Mouse (Mus musculus) midbrain, embryonic 11.5 days (tissue): ENCODE data around the gene Otud1. TPM values are rescaled to one million over a fixed set of nuclear protein-coding genes. Genes with fewer than 3 reads are reported as not detected.

Source experiments
- ATAC-seq: fragments of 200-750 bp; cut with Nextera tagmentation; 2 replicates; pipeline ENCODE4 v1.8.0; 2017; ENCODE audit warnings: moderate TSS enrichment, moderate library complexity; ENCODE audit not compliant: low FRiP score
- DNase-seq: peaks from one replicate; pipeline ENCODE4 v3.0.0; 2015; ENCODE audit warnings: low spot score; ENCODE audit errors: missing footprints
- H3K27ac ChIP-seq: fragments of 300-500 bp; sonication (generic); 2 replicates; pipeline ENCODE4 v1.5.1; 2014; ENCODE audit warnings: low read depth, low read length
- H3K27me3 ChIP-seq: fragments of 300-500 bp; sonication (generic); 2 replicates; pipeline ENCODE4 v1.6.1; 2014; ENCODE audit warnings: mild to moderate bottlenecking, low read length, moderate library complexity, mixed read lengths; ENCODE audit not compliant: control insufficient read depth, insufficient read depth
- H3K36me3 ChIP-seq: fragments of 300-500 bp; sonication (generic); 2 replicates; pipeline ENCODE4 v1.6.1; 2014; ENCODE audit warnings: mild to moderate bottlenecking, low read length, moderate library complexity, mixed read lengths; ENCODE audit not compliant: control insufficient read depth, insufficient read depth
- H3K4me1 ChIP-seq: fragments of 300-500 bp; sonication (generic); 2 replicates; pipeline ENCODE4 v1.6.1; 2014; ENCODE audit warnings: low read length; ENCODE audit not compliant: control insufficient read depth, insufficient read depth
- H3K4me2 ChIP-seq: fragments of 300-500 bp; sonication (generic); 2 replicates; pipeline ENCODE4 v1.6.1; 2014; ENCODE audit warnings: mild to moderate bottlenecking, moderate library complexity
- H3K4me3 ChIP-seq: fragments of 300-500 bp; sonication (generic); 2 replicates; pipeline ENCODE4 v1.5.1; 2014; ENCODE audit warnings: low read depth, low read length
- H3K9ac ChIP-seq: fragments of 300-500 bp; sonication (generic); 2 replicates; pipeline ENCODE4 v1.6.1; 2014; ENCODE audit warnings: low read length
- H3K9me3 ChIP-seq: fragments of 300-500 bp; sonication (generic); 2 replicates; pipeline ENCODE4 v1.6.1; 2016; ENCODE audit warnings: low read length; ENCODE audit not compliant: control insufficient read depth
- WGBS: fragments of 180-500 bp; shearing (Covaris S2); extraction: QIAGEN DNeasy Blood & Tissue Kit; methylation state at CpG from one replicate; pipeline ENCODE4 v1.1.7; 2014; 5-methylcytosine and 5-hydroxymethylcytosine counted together
- polyA plus RNA-seq: library from polyadenylated mRNA; unstranded; fragments of >200 nt; fragmentation: Nextera tagmentation; extraction: Ambion mirVana; gene quantifications from 2 replicates; pipeline ENCODE4 v1.2.1, GENCODE M21; 2014

Gene Otud1
- polyA plus RNA-seq = 0.93 and 1.4 TPM in 2 replicates

DNA sequence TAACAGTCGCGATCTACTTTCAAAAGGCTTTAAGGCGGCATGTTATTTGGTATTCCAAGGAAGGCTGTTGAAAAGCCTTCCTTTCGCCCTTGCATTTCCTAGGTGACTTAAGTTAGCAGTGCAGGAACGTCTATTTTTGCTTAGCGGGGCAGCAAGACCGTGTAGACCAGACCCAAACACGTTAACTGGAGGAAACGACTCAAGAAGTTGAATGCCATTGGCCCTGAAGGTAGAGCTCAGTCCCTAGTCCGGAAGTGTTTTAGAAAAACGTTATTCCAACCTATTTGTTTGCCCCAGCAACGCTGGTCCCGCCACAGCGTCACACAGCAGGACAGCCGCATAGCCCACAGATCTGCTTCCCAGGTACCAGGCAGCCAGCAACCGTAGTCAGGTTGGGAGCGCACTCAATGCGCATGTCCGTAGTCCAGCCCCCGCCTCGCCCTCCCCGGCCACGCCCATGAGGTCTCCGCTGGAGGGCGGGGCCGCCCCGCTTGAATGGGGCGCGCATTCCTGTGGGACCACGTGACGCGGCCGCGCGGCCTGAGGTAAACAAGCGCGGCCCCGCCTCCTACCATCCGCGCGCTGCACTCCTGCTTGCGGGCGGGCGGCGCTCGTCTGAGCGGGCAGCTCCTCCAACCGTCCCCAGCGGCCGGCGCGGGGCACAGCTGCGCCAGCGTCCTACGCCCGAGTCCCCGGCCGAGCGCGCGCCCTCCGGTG is at the start of gene Otud1:
TSS of gene Otud1 (plus strand) at position 595 of the 717 bp plus-strand sequence.
- H3K27ac ChIP-seq = peak within 1 kb of the TSS; percentile 63
- peaks cover 15% of the 10 kb centered on the region for H3K27me3 ChIP-seq
- peak within 1 kb of the TSS; percentile 77 for H3K4me2 ChIP-seq
- peak within 1 kb of the TSS; percentile 65 for H3K9ac ChIP-seq
- WGBS = under 1% methylated on average over 48 of the region's 62 CpGs
- H3K4me3 ChIP-seq = peak within 1 kb of the TSS; percentile 67
- ATAC-seq (peak; percentile 98), DNase-seq (peak; percentile 100)
- H3K36me3 ChIP-seq = no peaks in the 10 kb centered on the region
- H3K9me3 ChIP-seq = no peaks in the 10 kb centered on the region
- peaks cover 3% of the 10 kb centered on the region; the same call in 1 of the 2 replicates for H3K4me1 ChIP-seq

DNA sequence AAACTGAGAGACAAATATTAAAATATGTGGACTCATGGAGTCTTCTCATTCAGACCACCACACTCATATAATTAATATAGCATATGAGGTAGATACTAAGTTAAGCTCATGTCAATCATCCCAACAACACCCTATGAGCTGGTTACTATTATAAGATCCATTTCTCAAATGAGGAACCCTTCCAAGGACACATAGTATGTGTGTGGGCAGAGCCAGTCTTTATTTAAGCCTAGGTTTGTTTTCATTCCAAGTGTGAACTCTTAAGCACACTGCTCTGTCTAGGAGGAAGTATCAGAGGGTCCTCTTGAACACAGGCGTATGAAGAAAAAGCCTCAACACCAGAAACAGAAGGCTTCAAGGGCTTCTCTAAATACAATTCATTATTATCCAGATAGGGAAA is 49.7 kb upstream of the Otud1 start:
- ATAC-seq = no peak
- no peaks in the 10 kb centered on the region for H3K27me3 ChIP-seq

DNA sequence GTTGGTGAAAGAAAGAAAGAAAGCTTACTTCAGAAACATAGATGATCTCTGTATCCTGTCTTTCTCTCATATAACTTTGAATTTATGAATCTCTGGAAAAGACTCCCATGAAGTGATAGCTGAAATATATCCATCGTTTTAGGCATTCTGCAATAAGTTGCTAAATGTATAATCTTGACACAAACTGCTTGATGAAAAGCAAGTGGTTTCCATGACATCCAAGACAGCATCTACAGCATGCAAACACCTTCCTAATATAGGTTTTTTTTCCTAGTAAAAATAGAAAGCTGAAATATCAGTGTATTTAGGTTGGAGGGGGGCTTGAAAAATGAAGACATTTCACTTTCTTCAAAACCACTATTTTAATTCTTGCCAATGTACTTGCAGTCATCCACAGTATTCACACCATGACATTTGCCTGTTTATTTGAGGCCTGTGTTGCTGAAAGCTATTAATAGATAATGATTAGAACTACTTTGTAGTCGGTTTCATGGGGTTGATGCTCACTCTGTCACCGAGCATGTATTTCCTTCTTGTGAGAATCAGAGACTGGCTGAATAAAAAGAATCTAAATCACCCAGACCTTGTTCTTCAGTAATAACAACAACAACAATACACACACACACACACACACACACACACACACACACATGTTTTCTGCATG is 49.0 kb upstream of the Otud1 start:
- H3K9ac ChIP-seq = no peak overlapping the region
- H3K4me3 ChIP-seq = no peak overlapping the region
- no peak overlapping the region for H3K27ac ChIP-seq
- no peaks in the 10 kb centered on the region for H3K27me3 ChIP-seq
- H3K4me2 ChIP-seq = no peak overlapping the region
- 79% methylated on average over 3 of the region's 3 CpGs for WGBS
- no peaks in the 10 kb centered on the region for H3K36me3 ChIP-seq
- H3K4me1 ChIP-seq = no peaks in the 10 kb centered on the region
- ATAC-seq (no peak), DNase-seq (no peak)
- no peaks in the 10 kb centered on the region for H3K9me3 ChIP-seq

More for the DNA sequence above, 49.7 kb upstream of the Otud1 start:
- Histone ChIP-seq H3K9me3 (no peaks in the 10 kb centered on the region), H3K9ac (no peak overlapping the region), H3K27ac (no peak overlapping the region), H3K4me2 (no peak overlapping the region), H3K4me3 (no peak overlapping the region), H3K4me1 (no peaks in the 10 kb centered on the region), H3K36me3 (no peaks in the 10 kb centered on the region)
- DNase-seq = no peak
- WGBS = 79% methylated on average over 1 of the region's 1 CpGs

DNA sequence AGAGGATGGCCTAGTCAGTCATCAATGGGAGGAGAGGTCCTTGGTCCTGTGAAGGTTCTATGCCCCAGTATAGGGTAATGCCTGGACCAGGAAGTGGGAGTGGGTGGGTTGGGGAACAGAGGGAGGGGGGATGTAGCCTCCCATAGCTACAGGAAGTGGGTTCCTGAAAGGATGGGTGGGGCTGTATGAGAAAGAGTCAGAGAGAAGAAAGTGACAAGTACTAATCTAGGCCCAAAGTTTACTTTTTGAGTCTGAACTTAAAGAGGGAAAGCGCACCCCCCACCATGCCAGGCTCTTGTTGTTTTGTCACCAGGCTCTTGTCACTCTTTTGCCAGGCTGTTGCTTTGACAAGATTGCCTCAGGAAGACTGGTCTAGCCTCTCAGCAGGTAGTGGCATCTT is 35.5 kb upstream of the Otud1 start:
- DNase-seq (no peak), ATAC-seq (no peak)
- no peak overlapping the region for H3K4me3 ChIP-seq
- H3K4me2 ChIP-seq = no peak overlapping the region
- no peak overlapping the region for H3K9ac ChIP-seq
- H3K36me3 ChIP-seq = no peaks in the 10 kb centered on the region
- H3K4me1 ChIP-seq = no peaks in the 10 kb centered on the region
- no peaks in the 10 kb centered on the region for H3K27me3 ChIP-seq
- 87% methylated on average over 1 of the region's 1 CpGs for WGBS
- no peaks in the 10 kb centered on the region for H3K9me3 ChIP-seq
- no peak overlapping the region for H3K27ac ChIP-seq

DNA sequence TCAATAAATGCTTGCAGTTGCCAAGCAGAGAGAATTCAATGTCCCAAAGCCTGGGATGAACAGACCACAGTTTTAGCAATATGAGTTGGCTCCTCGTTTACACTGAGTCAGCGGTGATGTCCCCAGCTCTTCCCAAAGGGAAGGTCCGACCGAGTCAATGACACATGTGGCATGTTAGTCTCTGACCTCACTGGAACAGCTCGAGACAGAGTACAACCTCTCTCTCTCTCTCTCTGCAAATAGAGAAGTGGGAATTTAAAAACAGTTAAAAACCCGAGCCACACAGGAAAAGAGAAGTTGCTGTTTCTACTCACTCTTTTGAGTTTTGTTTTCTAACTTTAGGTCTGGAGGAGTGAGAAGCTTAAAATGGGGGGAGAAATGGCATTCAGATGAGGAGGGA is 30.5 kb upstream of the Otud1 start:
- Histone ChIP-seq H3K4me1 (no peaks in the 10 kb centered on the region), H3K9ac (no peak overlapping the region), H3K4me3 (no peak overlapping the region), H3K27me3 (no peaks in the 10 kb centered on the region), H3K27ac (no peak overlapping the region), H3K4me2 (no peak overlapping the region), H3K36me3 (no peaks in the 10 kb centered on the region), H3K9me3 (no peaks in the 10 kb centered on the region)
- ATAC-seq (no peak), DNase-seq (no peak)
- 84% methylated on average over 6 of the region's 6 CpGs for WGBS

DNA sequence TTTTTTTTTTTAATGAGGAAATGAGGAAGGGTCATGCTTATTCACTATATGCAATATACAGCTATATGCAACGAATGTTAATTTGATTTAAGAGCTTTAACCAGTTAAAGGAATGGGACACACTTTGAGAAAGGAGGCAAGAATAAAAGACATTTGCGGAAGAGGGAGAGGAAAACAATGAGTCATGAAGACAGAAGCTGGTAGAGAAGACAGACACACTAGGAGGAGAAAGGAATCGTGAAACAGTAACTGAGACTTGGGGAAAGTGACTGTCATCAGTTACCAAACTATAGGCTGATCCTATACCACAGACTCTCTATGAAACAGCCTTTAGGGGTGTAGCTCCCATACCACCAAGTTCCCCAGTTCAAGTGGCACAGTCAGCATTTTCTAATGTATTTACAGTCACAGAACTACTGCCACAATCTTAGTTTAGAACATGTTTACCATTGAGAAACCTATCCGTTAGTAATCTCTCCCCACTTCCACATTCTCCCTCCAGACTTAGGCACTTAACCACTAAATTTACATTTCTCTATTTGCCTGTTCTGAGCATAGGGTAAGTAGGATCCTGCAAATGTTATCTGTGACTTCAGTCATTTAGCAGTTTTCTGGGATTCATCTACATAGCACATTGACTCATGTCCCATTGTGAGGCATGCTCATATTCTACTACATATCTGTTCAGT is 29.5 kb upstream of the Otud1 start:
- H3K36me3 ChIP-seq = no peaks in the 10 kb centered on the region
- 91% methylated on average over 4 of the region's 4 CpGs for WGBS
- H3K4me3 ChIP-seq = no peak overlapping the region
- H3K4me2 ChIP-seq = no peak overlapping the region
- no peaks in the 10 kb centered on the region for H3K9me3 ChIP-seq
- ATAC-seq (no peak), DNase-seq (no peak)
- no peaks in the 10 kb centered on the region for H3K27me3 ChIP-seq
- H3K9ac ChIP-seq = no peak overlapping the region
- H3K4me1 ChIP-seq = no peaks in the 10 kb centered on the region
- no peak overlapping the region for H3K27ac ChIP-seq

DNA sequence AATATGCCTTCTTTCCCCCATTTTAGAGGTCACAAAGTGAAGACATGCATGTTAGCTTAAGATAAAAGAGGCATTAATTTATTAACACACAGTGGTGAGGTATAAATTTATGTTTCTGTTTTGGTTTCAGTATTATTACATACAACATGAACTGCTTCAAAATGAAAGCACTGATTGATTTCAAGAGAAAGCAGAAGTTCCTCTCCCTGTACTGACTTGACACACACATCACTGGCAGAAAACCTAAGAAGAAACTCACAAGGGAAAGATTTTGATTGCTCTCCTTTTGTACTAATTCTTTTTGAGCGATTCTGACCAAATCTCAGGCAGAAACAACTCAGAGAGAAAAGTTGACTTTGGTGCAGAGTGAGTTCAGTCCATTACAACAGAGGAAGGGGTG is 27.0 kb upstream of the Otud1 start:
- Histone ChIP-seq H3K36me3 (no peaks in the 10 kb centered on the region), H3K4me3 (no peak overlapping the region), H3K4me1 (no peaks in the 10 kb centered on the region), H3K9ac (no peak overlapping the region), H3K4me2 (no peak overlapping the region), H3K27me3 (no peaks in the 10 kb centered on the region), H3K9me3 (no peaks in the 10 kb centered on the region), H3K27ac (no peak overlapping the region)
- ATAC-seq = no peak
- no peak for DNase-seq
- WGBS = 85% methylated on average over 1 of the region's 1 CpGs

DNA sequence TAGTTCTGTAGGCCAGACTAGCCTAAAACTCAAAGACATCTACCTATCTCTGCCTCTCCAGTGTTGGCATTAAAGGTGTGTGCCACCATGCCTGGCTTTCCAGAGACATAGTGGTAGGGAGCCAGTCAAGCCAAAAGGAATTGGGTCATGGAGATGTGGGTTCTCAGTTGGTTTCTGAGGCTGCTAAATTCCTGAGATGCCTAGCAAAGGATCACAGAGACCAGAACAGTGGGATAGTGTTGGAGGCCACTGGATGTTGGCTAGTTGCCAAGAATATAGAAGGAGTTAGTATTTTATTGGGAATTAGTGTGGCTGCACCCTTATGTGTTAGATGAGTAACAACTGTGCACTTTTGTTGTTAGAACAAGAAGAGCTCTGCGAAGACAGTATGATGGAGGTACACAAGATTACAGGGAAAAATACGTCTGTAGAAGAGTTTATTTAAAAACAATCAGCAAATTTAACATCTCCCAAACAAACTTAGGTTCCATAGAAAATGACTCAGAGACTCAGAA is 24.1 kb upstream of the Otud1 start:
- WGBS = 76% methylated on average over 2 of the region's 2 CpGs
- Histone ChIP-seq H3K36me3 (no peaks in the 10 kb centered on the region), H3K4me3 (no peak overlapping the region), H3K27me3 (no peaks in the 10 kb centered on the region), H3K4me2 (no peak overlapping the region), H3K27ac (no peak overlapping the region), H3K4me1 (no peaks in the 10 kb centered on the region), H3K9ac (no peak overlapping the region), H3K9me3 (no peaks in the 10 kb centered on the region)
- ATAC-seq (no peak), DNase-seq (no peak)

DNA sequence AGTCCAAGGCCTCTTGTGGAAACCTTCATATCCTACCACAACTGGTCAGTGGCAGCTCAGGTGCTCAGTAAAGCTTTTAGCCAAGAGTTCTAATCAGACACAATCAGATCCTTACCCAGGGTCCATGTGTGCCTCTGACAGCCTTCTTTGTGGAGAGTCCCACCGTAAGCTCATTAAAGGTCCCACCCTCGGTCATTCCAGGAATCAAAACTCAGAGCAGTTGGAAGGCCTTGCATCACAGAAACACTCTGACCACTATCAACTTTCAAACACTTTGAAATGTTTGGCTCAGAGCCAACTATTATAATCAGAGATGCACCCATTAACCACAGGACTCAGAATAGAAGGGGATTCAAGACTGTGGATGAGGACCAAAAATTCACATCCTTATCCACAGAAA is 12.4 kb upstream of the Otud1 start:
- WGBS = 84% methylated on average over 2 of the region's 2 CpGs
- Histone ChIP-seq H3K27ac (no peak overlapping the region), H3K4me3 (no peak overlapping the region), H3K36me3 (no peaks in the 10 kb centered on the region), H3K27me3 (no peaks in the 10 kb centered on the region), H3K9me3 (no peaks in the 10 kb centered on the region), H3K4me2 (no peak overlapping the region), H3K4me1 (no peaks in the 10 kb centered on the region), H3K9ac (no peak overlapping the region)
- DNase-seq (no peak), ATAC-seq (no peak)
